Mouse (Mus musculus): Measurements from ENCODE around the gene Gm18596. TPM values are rescaled to one million over a fixed set of nuclear protein-coding genes. Genes with fewer than 3 reads are reported as not detected.
"Not testable (repeated sequence)": the region's sequence is repeated elsewhere in the genome, so short reads cannot be mapped to it uniquely, and the experiment has no call there.

Gene Gm18596
- polyA plus RNA-seq (2014; fragmentation: Nextera tagmentation; extraction: Ambion mirVana) = not detected in 2 replicates

DNA sequence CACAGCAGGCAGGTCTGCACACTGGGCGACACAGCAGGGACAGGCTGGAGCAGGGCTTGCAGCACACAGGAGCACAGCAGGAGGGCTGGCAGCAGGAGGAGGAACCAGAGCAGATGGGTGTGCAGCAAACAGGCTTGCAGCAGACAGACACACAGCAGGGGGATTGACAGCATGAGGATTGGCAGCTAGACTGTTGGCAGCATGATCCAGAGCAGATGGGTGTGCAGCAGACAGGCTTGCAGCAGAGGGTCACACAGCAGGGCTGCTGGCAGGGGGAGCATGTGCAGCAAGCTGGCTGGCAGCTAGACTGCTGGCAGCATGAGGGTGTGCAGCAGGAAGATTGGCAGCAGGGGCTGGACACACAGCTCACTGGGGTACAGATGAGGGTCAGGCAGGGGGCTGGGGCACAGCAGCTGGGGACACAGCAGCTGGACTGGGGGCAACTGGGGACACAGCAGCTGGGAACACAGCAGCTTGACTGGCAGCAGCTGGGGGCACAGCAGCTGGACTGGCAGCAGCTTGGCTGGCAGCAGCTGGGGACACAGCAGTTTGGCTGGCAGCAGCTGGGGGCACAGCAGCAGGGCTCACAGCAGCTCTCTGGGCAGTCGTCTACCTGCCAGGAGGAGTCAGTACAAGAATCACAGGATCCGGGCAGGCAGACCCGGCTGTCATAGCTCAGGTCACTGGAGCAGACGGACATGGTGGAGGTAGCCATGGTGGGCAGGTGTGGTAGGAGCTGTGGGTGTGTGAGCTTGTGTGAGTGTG lies at the start of gene Gm18596:
Gene Gm18596 (minus strand): TSS at position 715 of the 765 bp plus-strand sequence.
- H3K9me3 ChIP-seq (ENCODE audit: control insufficient read depth, low read length); ATAC-seq (ENCODE audit: insufficient read depth, low FRiP score, low TSS enrichment); H3K36me3 ChIP-seq (ENCODE audit: control insufficient read depth, insufficient read depth, low read length); H3K4me1 ChIP-seq (ENCODE audit: control insufficient read depth, insufficient read depth, low read length); H3K4me3 ChIP-seq (ENCODE audit: low read depth, low read length); H3K4me2 ChIP-seq (ENCODE audit: low read depth); H3K27ac ChIP-seq (ENCODE audit: low read depth, low read length); DNase-seq (ENCODE audit: low spot score); H3K27me3 ChIP-seq (ENCODE audit: control insufficient read depth, insufficient read depth, low read length); H3K9ac ChIP-seq (ENCODE audit: low read length): not testable (repeated sequence)
- 62% methylated on average over 4 of the region's 5 CpGs for WGBS

DNA sequence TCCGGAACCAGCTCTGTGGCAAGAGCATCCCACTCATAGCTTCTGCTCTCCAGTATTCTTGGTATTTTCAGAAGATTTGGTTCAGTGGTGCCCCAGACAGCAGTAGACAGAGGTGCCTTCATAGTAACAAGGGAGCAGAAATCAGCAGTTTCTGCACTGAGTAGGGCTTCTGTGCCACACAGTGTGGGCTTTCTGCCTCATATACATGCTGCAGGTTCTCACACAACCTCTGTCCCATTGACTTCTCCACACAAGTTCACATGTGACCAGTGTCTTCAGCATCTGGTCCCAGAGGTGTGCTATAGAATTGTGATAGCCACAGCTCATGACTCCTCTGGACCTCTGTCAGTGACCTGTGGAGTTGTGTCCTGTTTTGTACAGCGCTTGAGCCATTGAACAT lies 46.2 kb upstream of the Gm18596 start:
- DNase-seq (ENCODE audit: low spot score) = no peak
- WGBS = 76% methylated on average over 2 of the region's 2 CpGs
- Histone ChIP-seq H3K9ac (ENCODE audit: low read length) (no peak overlapping the region), H3K27ac (ENCODE audit: low read depth, low read length) (no peak overlapping the region), H3K36me3 (ENCODE audit: control insufficient read depth, insufficient read depth, low read length) (no peaks in the 10 kb centered on the region), H3K4me1 (ENCODE audit: control insufficient read depth, insufficient read depth, low read length) (no peaks in the 10 kb centered on the region), H3K4me3 (ENCODE audit: low read depth, low read length) (no peak overlapping the region), H3K4me2 (ENCODE audit: low read depth) (no peak overlapping the region), H3K27me3 (ENCODE audit: control insufficient read depth, insufficient read depth, low read length) (no peaks in the 10 kb centered on the region), H3K9me3 (ENCODE audit: control insufficient read depth, low read length) (no peaks in the 10 kb centered on the region)
- no peak for ATAC-seq (ENCODE audit: insufficient read depth, low FRiP score, low TSS enrichment)

DNA sequence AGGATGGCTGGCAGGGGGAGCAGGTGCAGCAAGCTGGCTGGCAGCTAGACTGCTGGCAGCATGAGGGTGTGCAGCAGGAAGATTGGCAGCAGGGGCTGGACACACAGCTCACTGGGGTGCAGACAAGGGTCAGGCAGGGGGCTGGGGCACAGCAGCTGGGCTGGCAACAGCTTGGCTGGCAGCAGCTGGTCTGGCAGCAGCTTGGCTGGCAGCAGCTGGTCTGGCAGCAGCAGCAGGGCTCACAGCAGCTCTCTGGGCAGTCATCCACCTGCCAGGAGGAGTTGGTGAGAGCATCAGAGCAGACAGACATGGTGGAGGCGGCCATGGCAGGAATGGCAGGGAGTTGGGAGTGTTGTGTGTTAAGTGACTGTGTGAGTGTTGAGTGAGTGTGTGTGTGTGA lies 45.4 kb upstream of the Gm18596 start, which contains the start of gene Gm7137:
Gene Gm7137 (minus strand): TSS at position 325 of the 400 bp plus-strand sequence.
- not testable (repeated sequence) for H3K4me1 ChIP-seq (ENCODE audit: control insufficient read depth, insufficient read depth, low read length); H3K4me2 ChIP-seq (ENCODE audit: low read depth); H3K36me3 ChIP-seq (ENCODE audit: control insufficient read depth, insufficient read depth, low read length); H3K27me3 ChIP-seq (ENCODE audit: control insufficient read depth, insufficient read depth, low read length); H3K9me3 ChIP-seq (ENCODE audit: control insufficient read depth, low read length); ATAC-seq (ENCODE audit: insufficient read depth, low FRiP score, low TSS enrichment); H3K27ac ChIP-seq (ENCODE audit: low read depth, low read length); H3K9ac ChIP-seq (ENCODE audit: low read length); H3K4me3 ChIP-seq (ENCODE audit: low read depth, low read length)
- 63% methylated on average over 1 of the region's 1 CpGs for WGBS
- DNase-seq (ENCODE audit: low spot score) = peak; percentile 9

DNA sequence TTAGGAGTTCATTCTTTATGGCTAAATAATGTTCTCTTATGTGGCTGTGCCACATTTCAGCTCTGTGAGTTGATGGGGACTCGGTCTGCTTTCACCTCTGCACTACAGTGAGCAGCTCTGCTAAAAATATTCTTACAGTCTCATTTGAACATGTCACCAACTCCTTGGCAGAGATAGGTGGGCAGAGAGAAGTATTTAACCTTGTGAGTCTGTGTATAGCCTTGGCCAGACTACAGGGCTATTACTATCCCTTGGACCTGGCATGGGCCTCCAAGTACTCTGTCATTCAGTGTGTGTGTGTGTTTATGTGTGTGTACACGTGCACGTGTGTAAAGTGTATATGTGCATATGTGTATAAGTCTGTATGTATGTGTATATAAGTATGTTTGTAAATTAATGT lies 41.0 kb upstream of the Gm18596 start:
- not testable (repeated sequence) for DNase-seq (ENCODE audit: low spot score); H3K4me1 ChIP-seq (ENCODE audit: control insufficient read depth, insufficient read depth, low read length); H3K4me3 ChIP-seq (ENCODE audit: low read depth, low read length); H3K27me3 ChIP-seq (ENCODE audit: control insufficient read depth, insufficient read depth, low read length); H3K27ac ChIP-seq (ENCODE audit: low read depth, low read length); H3K9ac ChIP-seq (ENCODE audit: low read length); ATAC-seq (ENCODE audit: insufficient read depth, low FRiP score, low TSS enrichment); H3K9me3 ChIP-seq (ENCODE audit: control insufficient read depth, low read length); H3K36me3 ChIP-seq (ENCODE audit: control insufficient read depth, insufficient read depth, low read length); H3K4me2 ChIP-seq (ENCODE audit: low read depth)
- 81% methylated on average over 1 of the region's 3 CpGs for WGBS

DNA sequence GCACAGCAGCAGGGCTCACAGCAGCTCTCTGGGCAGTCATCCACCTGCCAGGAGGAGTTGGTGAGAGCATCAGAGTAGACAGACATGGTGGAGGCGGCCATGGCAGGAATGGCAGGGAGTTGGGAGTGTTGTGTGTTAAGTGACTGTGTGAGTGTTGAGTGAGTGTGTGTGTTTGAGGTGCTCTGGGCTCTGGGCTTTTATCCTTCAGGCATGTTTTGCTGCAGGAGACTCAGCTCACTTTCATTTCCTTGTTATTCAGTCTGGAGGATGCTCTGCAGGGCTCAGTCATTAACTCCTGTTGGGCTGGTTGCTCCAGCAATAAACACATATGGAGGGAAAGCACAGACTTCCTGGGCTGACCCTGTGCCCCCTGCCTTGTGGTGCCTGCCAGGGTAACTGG lies 40.0 kb upstream of the Gm18596 start, which contains the start of gene Gm3250:
Gene Gm3250 (minus strand): TSS at position 101 of the 400 bp plus-strand sequence.
- not testable (repeated sequence) for H3K27me3 ChIP-seq (ENCODE audit: control insufficient read depth, insufficient read depth, low read length); DNase-seq (ENCODE audit: low spot score); H3K27ac ChIP-seq (ENCODE audit: low read depth, low read length); H3K36me3 ChIP-seq (ENCODE audit: control insufficient read depth, insufficient read depth, low read length); ATAC-seq (ENCODE audit: insufficient read depth, low FRiP score, low TSS enrichment); H3K4me1 ChIP-seq (ENCODE audit: control insufficient read depth, insufficient read depth, low read length); H3K9ac ChIP-seq (ENCODE audit: low read length); H3K4me3 ChIP-seq (ENCODE audit: low read depth, low read length); H3K9me3 ChIP-seq (ENCODE audit: control insufficient read depth, low read length); H3K4me2 ChIP-seq (ENCODE audit: low read depth)
- WGBS = 80% methylated on average over 1 of the region's 1 CpGs

DNA sequence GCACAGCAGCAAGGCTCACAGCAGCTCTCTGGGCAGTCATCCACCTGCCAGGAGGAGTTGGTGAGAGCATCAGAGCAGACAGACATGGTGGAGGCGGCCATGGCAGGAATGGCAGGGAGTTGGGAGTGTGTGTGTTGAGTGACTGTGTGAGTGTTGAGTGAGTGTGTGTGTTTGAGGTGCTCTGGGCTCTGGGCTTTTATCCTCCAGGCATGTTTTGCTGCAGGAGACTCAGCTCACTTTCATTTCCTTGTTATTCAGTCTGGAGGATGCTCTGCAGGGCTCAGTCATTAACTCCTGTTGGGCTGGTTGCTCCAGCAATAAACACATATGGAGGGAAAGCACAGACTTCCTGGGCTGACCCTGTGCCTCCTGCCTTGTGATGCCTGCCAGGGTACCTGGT lies 34.4 kb upstream of the Gm18596 start, which contains the start of gene Gm7138:
Gene Gm7138 (minus strand): TSS at position 101 of the 400 bp plus-strand sequence.
- ATAC-seq (ENCODE audit: insufficient read depth, low FRiP score, low TSS enrichment); H3K4me2 ChIP-seq (ENCODE audit: low read depth); H3K4me1 ChIP-seq (ENCODE audit: control insufficient read depth, insufficient read depth, low read length); H3K9me3 ChIP-seq (ENCODE audit: control insufficient read depth, low read length); DNase-seq (ENCODE audit: low spot score); H3K27me3 ChIP-seq (ENCODE audit: control insufficient read depth, insufficient read depth, low read length); H3K9ac ChIP-seq (ENCODE audit: low read length); H3K27ac ChIP-seq (ENCODE audit: low read depth, low read length); H3K36me3 ChIP-seq (ENCODE audit: control insufficient read depth, insufficient read depth, low read length); H3K4me3 ChIP-seq (ENCODE audit: low read depth, low read length): not testable (repeated sequence)
- WGBS = 44% methylated on average over 1 of the region's 1 CpGs

DNA sequence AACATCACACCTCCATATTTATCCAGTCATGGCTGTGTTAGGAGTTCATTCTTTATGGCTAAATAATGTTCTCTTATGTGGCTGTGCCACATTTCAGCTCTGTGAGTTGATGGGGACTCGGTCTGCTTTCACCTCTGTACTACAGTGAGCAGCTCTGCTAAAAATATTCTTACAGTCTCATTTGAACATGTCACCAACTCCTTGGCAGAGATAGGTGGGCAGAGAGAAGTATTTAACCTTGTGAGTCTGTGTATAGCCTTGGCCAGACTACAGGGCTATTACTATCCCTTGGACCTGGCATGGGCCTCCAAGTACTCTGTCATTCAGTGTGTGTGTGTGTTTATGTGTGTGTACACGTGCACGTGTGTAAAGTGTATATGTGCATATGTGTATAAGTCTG lies 29.7 kb upstream of the Gm18596 start:
- not testable (repeated sequence) for H3K4me1 ChIP-seq (ENCODE audit: control insufficient read depth, insufficient read depth, low read length); ATAC-seq (ENCODE audit: insufficient read depth, low FRiP score, low TSS enrichment); DNase-seq (ENCODE audit: low spot score); H3K27ac ChIP-seq (ENCODE audit: low read depth, low read length); H3K27me3 ChIP-seq (ENCODE audit: control insufficient read depth, insufficient read depth, low read length); H3K36me3 ChIP-seq (ENCODE audit: control insufficient read depth, insufficient read depth, low read length); H3K9me3 ChIP-seq (ENCODE audit: control insufficient read depth, low read length); H3K9ac ChIP-seq (ENCODE audit: low read length); H3K4me3 ChIP-seq (ENCODE audit: low read depth, low read length); H3K4me2 ChIP-seq (ENCODE audit: low read depth)
- WGBS = 100% methylated on average over 1 of the region's 3 CpGs

DNA sequence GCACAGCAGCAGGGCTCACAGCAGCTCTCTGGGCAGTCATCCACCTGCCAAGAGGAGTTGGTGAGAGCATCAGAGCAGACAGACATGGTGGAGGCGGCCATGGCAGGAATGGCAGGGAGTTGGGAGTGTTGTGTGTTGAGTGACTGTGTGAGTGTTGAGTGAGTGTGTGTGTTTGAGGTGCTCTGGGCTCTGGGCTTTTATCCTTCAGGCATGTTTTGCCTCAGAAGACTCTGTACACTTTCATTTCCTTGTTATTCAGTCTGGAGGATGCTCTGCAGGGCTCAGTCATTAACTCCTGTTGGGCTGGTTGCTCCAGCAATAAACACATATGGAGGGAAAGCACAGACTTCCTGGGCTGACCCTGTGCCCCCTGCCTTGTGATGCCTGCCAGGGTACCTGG lies 28.8 kb upstream of the Gm18596 start, which contains the start of gene Gm3238:
Gene Gm3238 (minus strand): TSS at position 101 of the 400 bp plus-strand sequence.
- not testable (repeated sequence) for H3K4me1 ChIP-seq (ENCODE audit: control insufficient read depth, insufficient read depth, low read length); H3K36me3 ChIP-seq (ENCODE audit: control insufficient read depth, insufficient read depth, low read length); H3K27me3 ChIP-seq (ENCODE audit: control insufficient read depth, insufficient read depth, low read length); H3K9ac ChIP-seq (ENCODE audit: low read length); ATAC-seq (ENCODE audit: insufficient read depth, low FRiP score, low TSS enrichment); H3K4me3 ChIP-seq (ENCODE audit: low read depth, low read length); DNase-seq (ENCODE audit: low spot score); H3K9me3 ChIP-seq (ENCODE audit: control insufficient read depth, low read length); H3K4me2 ChIP-seq (ENCODE audit: low read depth); H3K27ac ChIP-seq (ENCODE audit: low read depth, low read length)
- 86% methylated on average over 1 of the region's 1 CpGs for WGBS

DNA sequence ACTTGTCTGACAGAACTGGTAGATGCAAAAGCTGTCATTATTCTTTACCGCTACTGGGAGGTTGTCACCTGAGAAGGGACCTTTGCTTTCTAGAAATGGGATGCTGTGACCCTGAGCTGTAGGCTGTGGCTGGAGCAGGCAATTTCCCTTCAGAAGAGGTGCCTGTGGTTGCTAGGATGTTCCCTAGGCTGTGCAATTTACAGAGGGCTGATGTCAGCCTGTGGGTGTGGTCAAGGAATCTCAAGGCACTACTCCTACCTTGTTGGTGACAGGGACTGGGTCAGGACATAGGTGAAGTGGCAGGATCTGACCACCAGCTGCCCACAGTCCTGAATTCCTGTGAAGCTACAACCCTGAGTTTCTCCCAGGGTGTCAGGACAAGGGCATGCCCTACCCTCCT lies 27.3 kb upstream of the Gm18596 start:
- Histone ChIP-seq H3K27me3 (ENCODE audit: control insufficient read depth, insufficient read depth, low read length) (no peaks in the 10 kb centered on the region), H3K9me3 (ENCODE audit: control insufficient read depth, low read length) (no peaks in the 10 kb centered on the region), H3K9ac (ENCODE audit: low read length) (no peak overlapping the region), H3K4me3 (ENCODE audit: low read depth, low read length) (no peak overlapping the region), H3K4me1 (ENCODE audit: control insufficient read depth, insufficient read depth, low read length) (no peaks in the 10 kb centered on the region), H3K4me2 (ENCODE audit: low read depth) (no peak overlapping the region), H3K27ac (ENCODE audit: low read depth, low read length) (no peak overlapping the region), H3K36me3 (ENCODE audit: control insufficient read depth, insufficient read depth, low read length) (no peaks in the 10 kb centered on the region)
- ATAC-seq (ENCODE audit: insufficient read depth, low FRiP score, low TSS enrichment) = no peak
- DNase-seq (ENCODE audit: low spot score) = no peak
- WGBS = 90% methylated on average over 1 of the region's 1 CpGs

All from neural tube, embryonic 11.5 days (tissue).